Mouse (Mus musculus) neural tube, embryonic 15.5 days (tissue): ENCODE measurements around the gene Tesk2. TPM values are rescaled to one million over a fixed set of nuclear protein-coding genes. Genes with fewer than 3 reads are reported as not detected.
A peak's percentile ranks its signal among the peaks of the same experiment; 100 is the strongest.
"Not testable (repeated sequence)": the region's sequence is repeated elsewhere in the genome, so short reads cannot be mapped to it uniquely, and the experiment has no call there.

Source experiments
- ATAC-seq: fragments of 200-750 bp; cut with Nextera tagmentation; 2 replicates; pipeline ENCODE4 v1.8.0; 2017; ENCODE audit warnings: mild to moderate bottlenecking, moderate TSS enrichment, moderate library complexity; ENCODE audit not compliant: low FRiP score
- H3K27ac ChIP-seq: fragments of 300-500 bp; sonication (generic); replicated peaks from 2 replicates; pipeline ENCODE4 v1.5.1; 2015; ENCODE audit warnings: mild to moderate bottlenecking, inconsistent platforms
- H3K27me3 ChIP-seq: fragments of 300-500 bp; sonication (generic); replicated peaks from 2 replicates; pipeline ENCODE4 v1.6.1; 2015; ENCODE audit warnings: inconsistent platforms
- H3K36me3 ChIP-seq: fragments of 300-500 bp; sonication (generic); 2 replicates; pipeline ENCODE4 v1.6.1; 2015; ENCODE audit warnings: inconsistent platforms
- H3K4me1 ChIP-seq: fragments of 300-500 bp; sonication (generic); 2 replicates; pipeline ENCODE4 v1.6.1; 2015; ENCODE audit warnings: inconsistent platforms
- H3K4me2 ChIP-seq: fragments of 300-500 bp; sonication (generic); 2 replicates; pipeline ENCODE4 v1.6.1; 2015; ENCODE audit warnings: inconsistent platforms, mild to moderate bottlenecking, moderate library complexity
- H3K4me3 ChIP-seq: fragments of 300-500 bp; sonication (generic); replicated peaks from 2 replicates; pipeline ENCODE4 v1.5.1; 2015; ENCODE audit warnings: mild to moderate bottlenecking, inconsistent platforms
- H3K9ac ChIP-seq: fragments of 300-500 bp; sonication (generic); replicated peaks from 2 replicates; pipeline ENCODE4 v1.6.1; 2015; ENCODE audit warnings: mild to moderate bottlenecking, inconsistent platforms
- H3K9me3 ChIP-seq: fragments of 300-500 bp; sonication (generic); replicated peaks from 2 replicates; pipeline ENCODE4 v1.6.1; 2016; ENCODE audit warnings: inconsistent platforms
- WGBS: fragments of 180-500 bp; shearing (Covaris S2); methylation state at CpG from one replicate; pipeline ENCODE4 v1.1.7; 2015; ENCODE audit warnings: mixed read lengths; 5-methylcytosine and 5-hydroxymethylcytosine counted together
- polyA plus RNA-seq: library from polyadenylated mRNA; unstranded; fragments of >200 nt; fragmentation: Nextera tagmentation; extraction: Ambion mirVana; gene quantifications from 2 replicates; pipeline ENCODE4 v1.2.1, GENCODE M21; 2015

Tesk2 gene
- 3.0 and 3.3 TPM in 2 replicates for polyA plus RNA-seq

- Histone ChIP-seq H3K4me1 (peaks cover 11% of the 10 kb centered on the region), H3K9me3 (no peaks in the 10 kb centered on the region), H3K27me3 (no peaks in the 10 kb centered on the region), H3K9ac (peak within 1 kb of the TSS; percentile 84), H3K4me2 (peak within 1 kb of the TSS; percentile 96), H3K4me3 (peak within 1 kb of the TSS; percentile 94), H3K36me3 (no peaks in the 10 kb centered on the region), H3K27ac (peak within 1 kb of the TSS; percentile 75)
- ATAC-seq: peak; percentile 99
- under 1% methylated on average over 34 of the region's 34 CpGs for WGBS
Observed at GRCm38 (mm10) chr4:116720343-116721097, at the start of gene Tesk2. TSS of gene Tesk2 (plus strand) at chr4:116720948.

DNA sequence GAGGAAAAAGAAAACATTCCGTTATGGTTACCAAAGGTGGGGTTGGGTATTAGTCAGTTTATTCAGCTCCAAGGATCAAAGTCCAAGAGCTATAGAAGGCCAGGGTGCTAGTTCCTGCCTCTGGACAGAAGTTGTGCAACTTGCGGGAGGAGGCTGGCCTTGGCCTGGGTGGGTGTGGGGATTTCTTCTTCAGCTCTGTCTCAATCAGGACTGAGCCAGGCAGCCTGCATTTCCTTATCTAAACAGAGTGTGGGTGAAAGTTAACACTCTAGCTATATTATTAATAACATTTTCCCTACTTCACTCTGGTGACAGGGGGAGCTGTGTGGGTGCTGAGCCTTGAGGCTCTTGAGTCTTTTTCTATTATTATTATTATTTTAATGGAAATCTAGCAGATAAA, 48.0 kb upstream of the Tesk2 start:
- WGBS: 84% methylated on average over 2 of the region's 2 CpGs
- Histone ChIP-seq H3K36me3 (no peaks in the 10 kb centered on the region), H3K9me3 (no peaks in the 10 kb centered on the region), H3K4me1 (no peaks in the 10 kb centered on the region), H3K27me3 (no peaks in the 10 kb centered on the region), H3K4me3 (no peak overlapping the region), H3K4me2 (no peak overlapping the region), H3K9ac (no peak overlapping the region), H3K27ac (no peak overlapping the region)
- no peak for ATAC-seq

- H3K27me3 ChIP-seq, H3K9me3 ChIP-seq, H3K27ac ChIP-seq, H3K4me1 ChIP-seq, H3K4me3 ChIP-seq, H3K9ac ChIP-seq, ATAC-seq, H3K36me3 ChIP-seq, H3K4me2 ChIP-seq: not testable (repeated sequence)
- WGBS: 91% methylated on average over 6 of the region's 6 CpGs
Observed at GRCm38 (mm10) chr4:116674761-116675160, 46.0 kb upstream of the Tesk2 start.

DNA sequence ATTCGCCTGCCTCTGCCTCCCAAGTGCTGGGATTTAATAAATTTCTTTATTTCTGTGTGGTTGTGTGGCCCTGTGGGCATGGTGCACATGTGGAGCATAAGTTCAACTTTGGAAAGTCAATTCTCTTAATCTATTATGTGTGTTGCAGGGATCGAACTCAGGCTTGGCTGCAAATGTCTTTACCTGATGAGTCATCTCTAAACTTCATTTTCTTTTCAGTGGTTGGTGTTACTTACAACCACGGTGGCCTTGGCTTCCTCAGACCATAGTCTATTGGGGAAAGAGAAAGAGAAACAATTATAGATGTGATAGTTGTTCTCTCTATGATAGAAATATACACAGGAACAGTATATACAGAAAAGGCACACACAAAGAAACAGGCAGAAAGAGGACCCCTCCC, 44.7 kb upstream of the Tesk2 start:
- 85% methylated on average over 3 of the region's 3 CpGs for WGBS
- ATAC-seq: no peak
- H3K4me2 ChIP-seq: no peak overlapping the region
- H3K27ac ChIP-seq: no peak overlapping the region
- H3K9ac ChIP-seq: no peak overlapping the region
- H3K27me3 ChIP-seq: no peaks in the 10 kb centered on the region
- H3K4me3 ChIP-seq: no peak overlapping the region
- no peaks in the 10 kb centered on the region for H3K4me1 ChIP-seq
- H3K9me3 ChIP-seq: no peaks in the 10 kb centered on the region
- H3K36me3 ChIP-seq: no peaks in the 10 kb centered on the region

GRCm38 (mm10) chr4:116677808-116678207, 42.9 kb upstream of the Tesk2 start:
- no peak overlapping the region for H3K4me2 ChIP-seq
- H3K27me3 ChIP-seq: no peaks in the 10 kb centered on the region
- no peaks in the 10 kb centered on the region for H3K4me1 ChIP-seq
- H3K9ac ChIP-seq: no peak overlapping the region
- no peak for ATAC-seq
- no peaks in the 10 kb centered on the region for H3K36me3 ChIP-seq
- no peak overlapping the region for H3K4me3 ChIP-seq
- H3K27ac ChIP-seq: no peak overlapping the region
- 88% methylated on average over 1 of the region's 1 CpGs for WGBS
- H3K9me3 ChIP-seq: no peaks in the 10 kb centered on the region

GRCm38 (mm10) chr4:116679141-116679540, 41.6 kb upstream of the Tesk2 start:
- no peak overlapping the region for H3K4me3 ChIP-seq
- no peak for ATAC-seq
- WGBS: 76% methylated on average over 5 of the region's 5 CpGs
- H3K4me1 ChIP-seq: no peaks in the 10 kb centered on the region
- H3K4me2 ChIP-seq: no peak overlapping the region
- no peaks in the 10 kb centered on the region for H3K36me3 ChIP-seq
- no peaks in the 10 kb centered on the region for H3K9me3 ChIP-seq
- H3K9ac ChIP-seq: no peak overlapping the region
- no peak overlapping the region for H3K27ac ChIP-seq
- no peaks in the 10 kb centered on the region for H3K27me3 ChIP-seq

GRCm38 (mm10) chr4:116680521-116680920, 40.2 kb upstream of the Tesk2 start:
- not testable (repeated sequence) for H3K9me3 ChIP-seq, H3K27me3 ChIP-seq, H3K4me3 ChIP-seq, H3K36me3 ChIP-seq, ATAC-seq, H3K4me2 ChIP-seq, H3K9ac ChIP-seq, H3K4me1 ChIP-seq, H3K27ac ChIP-seq
- WGBS: 99% methylated on average over 4 of the region's 4 CpGs

DNA sequence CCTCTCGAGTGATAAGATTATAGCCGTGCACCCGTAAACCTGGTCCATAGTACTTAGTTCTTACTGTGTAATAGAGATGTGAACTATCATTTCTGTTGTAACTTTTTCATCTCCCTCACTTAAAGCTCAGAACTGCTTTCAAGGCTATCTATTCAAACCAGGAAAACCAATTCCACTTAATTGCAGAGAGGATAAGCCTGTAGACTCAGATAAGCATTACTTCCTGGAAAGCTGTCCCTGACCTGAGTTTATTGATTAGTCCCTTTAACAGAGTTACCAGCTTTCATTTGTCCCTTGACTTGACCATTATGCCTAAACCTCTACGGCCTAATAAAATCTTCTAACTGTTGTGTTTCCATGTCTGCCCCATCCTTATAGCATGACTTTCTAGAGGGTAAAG, 36.8 kb upstream of the Tesk2 start:
- H3K4me1 ChIP-seq: peaks cover 18% of the 10 kb centered on the region
- H3K27ac ChIP-seq: no peak overlapping the region
- H3K27me3 ChIP-seq: no peaks in the 10 kb centered on the region
- 97% methylated on average over 4 of the region's 4 CpGs for WGBS
- H3K9ac ChIP-seq: no peak overlapping the region
- H3K9me3 ChIP-seq: no peaks in the 10 kb centered on the region
- H3K4me3 ChIP-seq: no peak overlapping the region
- no peaks in the 10 kb centered on the region for H3K36me3 ChIP-seq
- ATAC-seq: no peak
- no peak overlapping the region for H3K4me2 ChIP-seq

DNA sequence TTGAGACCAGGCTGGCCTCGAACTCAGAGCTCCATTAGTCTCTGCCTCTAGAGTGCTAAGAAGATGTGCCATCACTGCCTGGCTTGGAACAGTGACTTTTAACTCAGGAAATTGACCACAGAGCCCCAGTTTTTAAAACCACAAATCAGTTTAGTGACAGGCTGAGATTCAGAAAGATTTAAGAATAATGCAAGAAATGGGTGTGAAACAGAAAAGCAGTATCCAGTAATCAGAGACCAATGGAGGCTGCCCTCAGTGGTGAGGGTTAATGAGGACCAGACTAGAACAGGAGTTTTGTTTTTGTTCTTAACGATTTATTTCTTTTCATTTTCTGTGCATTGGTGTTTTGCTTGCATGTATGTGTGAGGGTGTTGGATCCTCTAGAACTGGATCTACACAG, 36.1 kb upstream of the Tesk2 start:
- H3K4me2 ChIP-seq: peak overlapping the region; percentile 77
- peak overlapping the region; percentile 90 for H3K27ac ChIP-seq
- H3K4me3 ChIP-seq: peak overlapping the region; percentile 75
- peak overlapping the region; percentile 68; the same call in 1 of the 2 replicates for H3K9ac ChIP-seq
- 0 out of 2 replicates have a peak, but pooled peaks cover 3% of the 10 kb centered on the region for H3K36me3 ChIP-seq
- peaks cover 18% of the 10 kb centered on the region for H3K4me1 ChIP-seq
- no peak for ATAC-seq
- no peaks in the 10 kb centered on the region for H3K9me3 ChIP-seq
- 84% methylated on average over 2 of the region's 2 CpGs for WGBS
- no peaks in the 10 kb centered on the region for H3K27me3 ChIP-seq

DNA sequence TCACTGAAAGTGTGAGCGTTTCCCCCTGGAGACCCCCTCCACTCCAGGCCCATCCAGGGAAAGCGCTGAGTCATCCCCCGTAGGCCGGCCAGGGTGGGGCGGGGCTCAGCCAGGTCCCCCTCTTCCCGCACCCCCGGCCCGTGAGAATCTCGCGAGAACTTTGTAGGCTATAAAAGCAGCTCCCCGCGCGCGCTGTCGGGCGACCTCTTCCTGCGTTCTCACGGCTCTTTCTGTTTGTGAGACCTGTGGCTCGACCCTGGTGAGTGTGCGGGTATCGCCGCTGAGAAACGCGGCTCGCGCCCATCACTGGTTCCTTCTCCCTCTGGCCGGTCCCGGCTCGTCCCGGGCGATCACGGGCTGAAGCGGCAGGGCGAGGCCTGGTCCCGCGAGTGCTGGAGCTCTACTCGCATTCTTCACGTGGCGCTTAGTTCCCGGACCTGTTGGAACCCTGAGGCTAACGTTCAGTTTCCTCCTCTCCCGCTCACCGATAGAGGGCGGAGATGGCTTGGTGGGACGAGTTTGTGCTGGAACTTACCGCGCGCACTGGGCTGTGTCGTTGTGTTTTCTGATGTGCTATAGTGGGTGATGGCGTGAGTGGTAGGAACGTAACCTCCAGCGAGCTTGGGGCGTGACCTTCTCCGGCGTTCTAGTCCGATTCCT, 35.2 kb upstream of the Tesk2 start, which contains the start of gene Prdx1:
Gene Prdx1, plus strand, starts transcription at position 143 of the 660 bp plus-strand sequence.
- under 1% methylated on average over 56 of the region's 56 CpGs for WGBS
- Histone ChIP-seq H3K9ac (peak within 1 kb of the TSS; percentile 68), H3K4me2 (peak within 1 kb of the TSS; percentile 77), H3K9me3 (no peaks in the 10 kb centered on the region), H3K36me3 (peaks cover 6% of the 10 kb centered on the region; the same call in 1 of the 2 replicates), H3K27ac (peak within 1 kb of the TSS; percentile 90), H3K4me3 (peak within 1 kb of the TSS; percentile 75), H3K27me3 (no peaks in the 10 kb centered on the region), H3K4me1 (peaks cover 18% of the 10 kb centered on the region)
- peak; percentile 96 for ATAC-seq

- Histone ChIP-seq H3K9me3 (no peaks in the 10 kb centered on the region), H3K36me3 (peaks cover 12% of the 10 kb centered on the region), H3K9ac (no peak overlapping the region), H3K27ac (no peak overlapping the region), H3K27me3 (no peaks in the 10 kb centered on the region), H3K4me1 (peaks cover 18% of the 10 kb centered on the region), H3K4me3 (peak overlapping the region; percentile 75; the same call in 1 of the 2 replicates), H3K4me2 (peak overlapping the region; percentile 77)
- ATAC-seq: no peak
- WGBS: 16% methylated on average over 1 of the region's 1 CpGs
Observed at GRCm38 (mm10) chr4:116687041-116687440, 33.7 kb upstream of the Tesk2 start.

GRCm38 (mm10) chr4:116689309-116689876, 31.4 kb upstream of the Tesk2 start:
- H3K4me2 ChIP-seq: no peak overlapping the region
- WGBS: 96% methylated on average over 4 of the region's 4 CpGs

More at GRCm38 (mm10) chr4:116689309-116689876, 31.4 kb upstream of the Tesk2 start:
- peaks cover 24% of the 10 kb centered on the region for H3K36me3 ChIP-seq
- no peak overlapping the region for H3K4me3 ChIP-seq
- no peaks in the 10 kb centered on the region for H3K27me3 ChIP-seq
- no peaks in the 10 kb centered on the region for H3K9me3 ChIP-seq
- H3K27ac ChIP-seq: no peak overlapping the region
- no peak for ATAC-seq
- no peak overlapping the region for H3K9ac ChIP-seq
- H3K4me1 ChIP-seq: peaks cover 18% of the 10 kb centered on the region
